Mouse (Mus musculus): ENCODE results near the gene Spag6. TPM values are rescaled to one million over a fixed set of nuclear protein-coding genes. Genes with fewer than 3 reads are reported as not detected.
A peak's percentile ranks its signal among the peaks of the same experiment; 100 is the strongest.

Gene Spag6
- polyA plus RNA-seq, 1 experiment from 2014 or later, result not detected

DNA sequence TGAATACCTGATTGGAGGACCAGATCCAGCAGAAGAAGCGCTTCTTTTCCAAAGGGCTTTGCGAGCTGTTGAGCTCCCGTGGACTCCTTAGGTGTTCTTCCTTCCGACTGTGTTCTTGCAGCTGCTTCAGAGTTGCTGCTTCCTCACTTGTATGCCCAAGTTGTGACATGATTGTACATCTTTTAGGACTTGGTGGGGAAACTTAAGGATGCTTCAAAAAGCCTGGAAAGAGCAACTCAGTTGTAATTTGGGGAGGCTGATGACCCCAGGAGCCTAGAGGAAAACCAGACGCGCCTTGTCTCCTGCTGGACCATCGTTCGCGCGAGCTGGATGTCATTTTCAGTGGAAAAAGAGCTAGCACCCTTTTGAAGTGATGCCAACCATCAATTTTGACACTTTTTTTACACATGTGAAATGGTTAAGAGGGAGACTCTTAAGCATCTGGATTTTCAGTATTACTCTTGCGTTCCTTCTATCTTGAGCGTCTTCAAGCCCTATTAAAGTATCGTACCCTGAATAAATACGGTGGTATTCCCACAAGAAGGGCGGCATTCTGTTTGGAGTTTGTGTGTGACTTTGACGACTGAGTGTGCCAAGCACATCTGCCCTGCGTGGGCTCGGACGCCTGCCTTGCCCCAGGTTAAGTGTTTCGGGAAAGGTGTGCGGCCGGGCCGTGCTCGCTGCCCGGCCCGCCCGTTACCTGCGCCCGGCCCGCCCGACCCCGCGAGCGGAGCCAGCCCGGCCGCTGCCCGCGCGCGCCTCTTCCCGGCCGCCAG is 18.0 kb upstream of the Spag6 start:
- Histone ChIP-seq H3K27me3 (ENCODE audit: insufficient read depth, low read length) (peaks cover 10% of the 10 kb centered on the region; the same call in 1 of the 2 replicates), H3K27ac (ENCODE audit: low read length) (peak overlapping the region; percentile 78), H3K36me3 (ENCODE audit: insufficient read depth, low read length) (no peaks in the 10 kb centered on the region), H3K4me2 (replicated peaks; ENCODE audit: low read depth, low read length) (peak overlapping the region; percentile 79), H3K9ac (replicated peaks; ENCODE audit: low read length) (peak overlapping the region; percentile 75), H3K9me3 (ENCODE audit: low read length) (no peaks in the 10 kb centered on the region), H3K4me3 (ENCODE audit: low read length) (peak overlapping the region; percentile 74), H3K4me1 (ENCODE audit: insufficient read depth, low read length) (peaks cover 24% of the 10 kb centered on the region)
- 13% methylated on average over 42 of the region's 42 CpGs for WGBS
- no peak for ATAC-seq (ENCODE audit: low FRiP score, low TSS enrichment)

GRCm38 (mm10) chr2:18676457-18676935 is 17.3 kb upstream of the Spag6 start:
- Histone ChIP-seq H3K4me3 (ENCODE audit: low read length) (peak overlapping the region; percentile 74), H3K36me3 (ENCODE audit: insufficient read depth, low read length) (no peaks in the 10 kb centered on the region), H3K27ac (ENCODE audit: low read length) (peak overlapping the region; percentile 93), H3K4me1 (ENCODE audit: insufficient read depth, low read length) (peaks cover 29% of the 10 kb centered on the region), H3K9ac (replicated peaks; ENCODE audit: low read length) (peak overlapping the region; percentile 94), H3K4me2 (replicated peaks; ENCODE audit: low read depth, low read length) (peak overlapping the region; percentile 79), H3K27me3 (ENCODE audit: insufficient read depth, low read length) (peaks cover 10% of the 10 kb centered on the region; the same call in 1 of the 2 replicates), H3K9me3 (ENCODE audit: low read length) (no peaks in the 10 kb centered on the region)
- peak; percentile 84 for ATAC-seq (ENCODE audit: low FRiP score, low TSS enrichment)
- WGBS, result 0% methylated on average over 19 of the region's 64 CpGs

DNA sequence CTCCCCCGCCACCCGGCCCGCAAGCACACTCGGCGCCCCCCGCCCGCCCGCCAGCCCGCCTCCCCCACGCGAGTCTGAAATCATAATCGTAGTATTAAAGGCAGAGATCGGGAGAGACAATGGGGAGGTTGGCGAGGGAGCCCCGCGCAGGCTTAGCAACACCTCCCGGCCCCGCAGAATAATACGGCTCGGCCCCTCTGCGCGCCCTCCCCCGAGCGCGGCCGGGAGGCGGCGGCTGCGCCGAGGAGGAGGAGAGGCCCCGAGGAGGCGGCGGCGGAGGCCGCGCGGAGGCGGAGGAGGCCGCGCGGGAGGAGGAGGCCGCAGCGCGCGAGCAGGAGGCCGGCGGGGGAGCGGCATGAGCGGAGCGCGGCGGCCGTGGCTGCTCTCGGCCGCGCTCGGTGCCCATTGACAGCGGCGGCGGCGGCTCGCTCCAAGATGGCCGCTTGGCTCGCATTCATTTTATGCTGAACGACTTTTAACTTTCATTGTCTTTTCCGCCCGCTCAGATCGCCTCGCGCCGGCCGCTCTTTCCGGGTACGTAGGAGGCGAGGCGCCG is 16.8 kb upstream of the Spag6 start, which contains the start of gene Bmi1:
Bmi1 (plus strand) TSS at position 83 of the 556 bp plus-strand sequence.
- peak; percentile 81 for ATAC-seq (ENCODE audit: low FRiP score, low TSS enrichment)
- Histone ChIP-seq H3K36me3 (ENCODE audit: insufficient read depth, low read length) (no peaks in the 10 kb centered on the region; the same call in 1 of the 2 replicates), H3K9me3 (ENCODE audit: low read length) (no peaks in the 10 kb centered on the region), H3K9ac (replicated peaks; ENCODE audit: low read length) (peak within 1 kb of the TSS; percentile 94), H3K27me3 (ENCODE audit: insufficient read depth, low read length) (peaks cover 10% of the 10 kb centered on the region; the same call in 1 of the 2 replicates), H3K27ac (ENCODE audit: low read length) (peak within 1 kb of the TSS; percentile 93), H3K4me3 (ENCODE audit: low read length) (peak within 1 kb of the TSS; percentile 74), H3K4me1 (ENCODE audit: insufficient read depth, low read length) (peaks cover 29% of the 10 kb centered on the region), H3K4me2 (replicated peaks; ENCODE audit: low read depth, low read length) (peak within 1 kb of the TSS; percentile 79)
- 1% methylated on average over 31 of the region's 77 CpGs for WGBS

- H3K4me3 ChIP-seq (ENCODE audit: low read length), result peak overlapping the region; percentile 74
- no peak overlapping the region; the same call in 1 of the 2 replicates for H3K27ac ChIP-seq (ENCODE audit: low read length)
- H3K9me3 ChIP-seq (ENCODE audit: low read length), result no peaks in the 10 kb centered on the region
- peak overlapping the region; percentile 79 for H3K4me2 ChIP-seq (replicated peaks; ENCODE audit: low read depth, low read length)
- H3K36me3 ChIP-seq (ENCODE audit: insufficient read depth, low read length), result peaks cover 4% of the 10 kb centered on the region; the same call in 1 of the 2 replicates
- 0 out of 2 replicates have a peak, but pooled peaks have one; percentile 0 for ATAC-seq (ENCODE audit: low FRiP score, low TSS enrichment)
- peak overlapping the region; percentile 94 for H3K9ac ChIP-seq (replicated peaks; ENCODE audit: low read length)
- H3K4me1 ChIP-seq (ENCODE audit: insufficient read depth, low read length), result peaks cover 29% of the 10 kb centered on the region
- WGBS, result under 1% methylated on average over 35 of the region's 55 CpGs
- H3K27me3 ChIP-seq (ENCODE audit: insufficient read depth, low read length), result peaks cover 10% of the 10 kb centered on the region; the same call in 1 of the 2 replicates
These were observed 16.0 kb upstream of the Spag6 start for GRCm38 (mm10) chr2:18677631-18678471.

- 78% methylated on average over 2 of the region's 2 CpGs for WGBS
- no peak overlapping the region for H3K27ac ChIP-seq (ENCODE audit: low read length)
- H3K4me1 ChIP-seq (ENCODE audit: insufficient read depth, low read length), result peaks cover 18% of the 10 kb centered on the region
- no peak overlapping the region for H3K4me2 ChIP-seq (replicated peaks; ENCODE audit: low read depth, low read length)
- no peak overlapping the region for H3K9ac ChIP-seq (replicated peaks; ENCODE audit: low read length)
- no peak overlapping the region for H3K4me3 ChIP-seq (ENCODE audit: low read length)
- H3K36me3 ChIP-seq (ENCODE audit: insufficient read depth, low read length), result peaks cover 9% of the 10 kb centered on the region
- ATAC-seq (ENCODE audit: low FRiP score, low TSS enrichment), result no peak
- H3K9me3 ChIP-seq (ENCODE audit: low read length), result no peaks in the 10 kb centered on the region
- H3K27me3 ChIP-seq (ENCODE audit: insufficient read depth, low read length), result peaks cover 10% of the 10 kb centered on the region; the same call in 1 of the 2 replicates
These were observed 14.1 kb upstream of the Spag6 start for GRCm38 (mm10) chr2:18679701-18680100.

- Histone ChIP-seq H3K4me3 (ENCODE audit: low read length) (peak overlapping the region; percentile 49), H3K4me1 (ENCODE audit: insufficient read depth, low read length) (peaks cover 18% of the 10 kb centered on the region), H3K27ac (ENCODE audit: low read length) (no peak overlapping the region), H3K36me3 (ENCODE audit: insufficient read depth, low read length) (peaks cover 9% of the 10 kb centered on the region), H3K27me3 (ENCODE audit: insufficient read depth, low read length) (peaks cover 10% of the 10 kb centered on the region; the same call in 1 of the 2 replicates), H3K9ac (replicated peaks; ENCODE audit: low read length) (peak overlapping the region; percentile 57), H3K9me3 (ENCODE audit: low read length) (no peaks in the 10 kb centered on the region), H3K4me2 (replicated peaks; ENCODE audit: low read depth, low read length) (peak overlapping the region; percentile 81)
- WGBS, result 1% methylated on average over 4 of the region's 4 CpGs
- ATAC-seq (ENCODE audit: low FRiP score, low TSS enrichment), result no peak
These were observed 13.3 kb upstream of the Spag6 start for GRCm38 (mm10) chr2:18680501-18680900.

GRCm38 (mm10) chr2:18680961-18681360 is 12.9 kb upstream of the Spag6 start:
- Histone ChIP-seq H3K9me3 (ENCODE audit: low read length) (no peaks in the 10 kb centered on the region), H3K4me3 (ENCODE audit: low read length) (peak overlapping the region; percentile 49), H3K27ac (ENCODE audit: low read length) (no peak overlapping the region), H3K9ac (replicated peaks; ENCODE audit: low read length) (peak overlapping the region; percentile 57), H3K4me2 (replicated peaks; ENCODE audit: low read depth, low read length) (peak overlapping the region; percentile 81), H3K4me1 (ENCODE audit: insufficient read depth, low read length) (peaks cover 18% of the 10 kb centered on the region), H3K27me3 (ENCODE audit: insufficient read depth, low read length) (peaks cover 12% of the 10 kb centered on the region), H3K36me3 (ENCODE audit: insufficient read depth, low read length) (peaks cover 9% of the 10 kb centered on the region)
- 2% methylated on average over 22 of the region's 29 CpGs for WGBS
- ATAC-seq (ENCODE audit: low FRiP score, low TSS enrichment), result peak; percentile 36; the same call in 1 of the 2 replicates

GRCm38 (mm10) chr2:18684062-18684461 is 9.8 kb upstream of the Spag6 start:
- H3K4me1 ChIP-seq (ENCODE audit: insufficient read depth, low read length), result peaks cover 19% of the 10 kb centered on the region
- H3K9ac ChIP-seq (replicated peaks; ENCODE audit: low read length), result no peak overlapping the region
- no peaks in the 10 kb centered on the region for H3K9me3 ChIP-seq (ENCODE audit: low read length)
- H3K36me3 ChIP-seq (ENCODE audit: insufficient read depth, low read length), result peaks cover 9% of the 10 kb centered on the region
- no peak overlapping the region for H3K4me2 ChIP-seq (replicated peaks; ENCODE audit: low read depth, low read length)
- H3K4me3 ChIP-seq (ENCODE audit: low read length), result no peak overlapping the region
- 76% methylated on average over 5 of the region's 5 CpGs for WGBS
- H3K27ac ChIP-seq (ENCODE audit: low read length), result no peak overlapping the region
- ATAC-seq (ENCODE audit: low FRiP score, low TSS enrichment), result no peak
- peaks cover 40% of the 10 kb centered on the region for H3K27me3 ChIP-seq (ENCODE audit: insufficient read depth, low read length)

- H3K27me3 ChIP-seq (ENCODE audit: insufficient read depth, low read length), result peaks cover 50% of the 10 kb centered on the region
- ATAC-seq (ENCODE audit: low FRiP score, low TSS enrichment), result no peak
- H3K4me3 ChIP-seq (ENCODE audit: low read length), result no peak overlapping the region
- H3K27ac ChIP-seq (ENCODE audit: low read length), result no peak overlapping the region
- H3K36me3 ChIP-seq (ENCODE audit: insufficient read depth, low read length), result peaks cover 9% of the 10 kb centered on the region
- H3K9ac ChIP-seq (replicated peaks; ENCODE audit: low read length), result no peak overlapping the region
- no peak overlapping the region for H3K4me2 ChIP-seq (replicated peaks; ENCODE audit: low read depth, low read length)
- H3K9me3 ChIP-seq (ENCODE audit: low read length), result no peaks in the 10 kb centered on the region
- peaks cover 21% of the 10 kb centered on the region for H3K4me1 ChIP-seq (ENCODE audit: insufficient read depth, low read length)
- WGBS, result 66% methylated on average over 6 of the region's 6 CpGs
These were observed 7.4 kb upstream of the Spag6 start for GRCm38 (mm10) chr2:18686386-18686785.

Data from kidney, embryonic 16.5 days (tissue).